Mouse (Mus musculus) 416B (cell line): ENCODE data around the gene Peli2.

Experiments used
- DNase-seq: peaks from one replicate; pipeline ENCODE4 v3.0.0; 2011; ENCODE audit warnings: low read depth

Peli2 gene

DNA sequence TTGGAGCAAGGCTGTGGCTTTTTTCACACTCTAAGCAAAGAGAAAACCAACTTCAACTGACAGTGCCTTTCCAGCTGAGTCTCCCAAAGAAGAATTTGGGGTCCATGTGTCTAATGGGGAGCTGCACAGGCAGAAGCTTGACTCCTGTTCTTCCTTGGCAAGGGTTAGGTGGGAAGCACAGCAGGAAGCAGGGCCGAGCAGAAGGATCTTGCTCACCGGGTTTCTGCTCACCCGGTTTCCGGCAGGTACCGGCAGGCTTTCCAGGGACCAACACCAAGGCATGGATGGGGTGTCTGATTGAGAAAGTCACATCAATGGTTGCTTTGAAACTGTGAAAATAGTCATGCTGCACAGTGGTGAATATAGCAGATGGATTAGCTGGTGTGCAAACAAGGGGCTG, 70.3 kb downstream of the Peli2 start:
- no peak for DNase-seq

DNA sequence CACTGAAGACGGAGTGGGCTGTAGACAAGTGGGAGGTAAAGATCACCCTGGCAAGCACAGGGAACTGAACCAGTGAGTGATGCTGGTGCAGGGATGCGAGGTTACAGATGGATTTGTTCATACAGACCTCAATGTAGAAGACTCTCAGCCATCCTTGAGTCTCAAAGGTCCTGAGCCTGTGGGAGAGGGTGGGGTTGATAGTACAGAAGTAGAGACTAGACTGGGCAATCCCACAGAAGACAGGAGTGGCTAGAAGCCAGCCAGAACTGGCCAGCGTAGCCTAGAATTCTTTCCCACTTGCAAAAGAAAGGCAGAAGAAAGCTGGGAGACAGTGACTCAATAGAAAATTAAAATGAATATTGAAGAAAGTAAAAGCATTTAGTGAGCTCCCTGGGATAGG, 71.3 kb downstream of the Peli2 start:
- no peak for DNase-seq

GRCm38 (mm10) chr14:48196804-48197203, 76.2 kb downstream of the Peli2 start:
- DNase-seq = no peak

DNA sequence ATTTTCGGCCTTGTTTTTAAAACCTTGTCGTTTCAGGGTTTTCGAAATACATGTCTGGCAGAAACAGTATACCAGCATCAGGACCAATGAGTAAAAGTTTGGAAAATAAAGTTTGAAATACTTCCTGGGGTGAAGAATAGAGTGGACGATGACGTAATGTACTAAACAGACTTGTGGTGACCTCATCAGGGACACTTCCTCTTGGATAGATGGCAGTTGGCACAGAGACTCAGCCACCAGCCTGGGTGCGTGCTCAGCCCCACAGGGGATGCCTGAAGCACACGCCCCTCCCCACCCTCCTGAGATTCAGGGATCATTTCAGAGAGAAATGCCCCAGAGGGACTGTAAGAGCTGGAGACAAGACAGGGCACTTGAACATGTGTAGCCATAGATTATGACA, 76.7 kb downstream of the Peli2 start:
- DNase-seq = peak; percentile 27

DNA sequence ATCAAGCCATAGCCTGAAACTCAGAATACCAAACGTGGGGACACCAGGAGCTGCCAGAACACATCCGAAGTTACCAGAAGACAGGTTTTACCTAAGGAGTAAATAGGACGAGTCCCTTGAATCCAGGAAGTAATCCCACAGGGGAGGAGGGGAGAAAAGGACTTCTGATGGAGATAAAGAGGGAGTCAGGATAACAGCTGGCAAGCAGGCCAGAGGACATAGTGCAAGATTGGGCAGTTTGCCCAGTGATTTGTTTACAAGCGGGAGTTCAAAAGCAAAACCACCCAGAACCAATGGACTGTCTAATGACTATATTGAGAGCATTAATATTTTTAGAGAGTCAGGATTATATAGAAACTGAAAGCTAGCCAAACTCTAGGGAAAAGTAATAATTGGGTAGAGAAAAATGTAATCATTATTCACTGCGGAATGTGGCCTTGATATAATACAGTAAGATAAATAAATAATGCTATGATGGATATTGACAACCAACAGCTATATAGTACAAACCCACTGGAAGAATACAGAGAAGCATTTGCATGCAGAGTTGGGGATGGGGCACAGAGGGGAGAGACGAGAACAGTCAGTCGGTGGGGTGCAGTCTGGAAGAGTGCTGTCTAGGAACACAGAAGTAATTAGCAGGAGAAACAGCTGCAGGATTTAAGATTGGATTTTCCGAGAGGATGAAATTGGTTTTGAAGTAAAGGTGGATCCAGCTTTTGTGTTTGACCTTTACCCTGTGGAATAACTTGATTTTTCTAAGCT, 77.7 kb downstream of the Peli2 start:
- no peak for DNase-seq

GRCm38 (mm10) chr14:48198957-48199356, 78.3 kb downstream of the Peli2 start:
- peak; percentile 54 for DNase-seq

DNA sequence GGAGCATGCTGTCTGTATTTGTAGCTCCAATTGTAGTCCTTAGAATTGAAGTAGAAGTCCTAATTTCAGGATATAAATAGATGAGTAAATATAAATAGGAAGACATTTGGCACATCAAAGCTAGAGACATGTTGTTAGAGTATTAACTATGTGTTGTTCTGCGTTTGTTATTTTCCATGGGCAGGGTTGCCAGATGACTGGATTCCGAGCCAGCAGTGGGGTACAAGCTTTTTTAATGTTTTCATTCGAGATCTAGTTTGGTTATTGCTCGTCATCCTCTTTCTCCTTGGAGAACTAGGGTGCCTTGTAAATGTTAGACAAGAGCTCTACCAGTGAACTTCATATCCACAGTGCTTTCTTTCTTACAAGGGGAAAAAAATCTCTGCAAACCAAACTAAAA, 78.9 kb downstream of the Peli2 start:
- DNase-seq = no peak

DNA sequence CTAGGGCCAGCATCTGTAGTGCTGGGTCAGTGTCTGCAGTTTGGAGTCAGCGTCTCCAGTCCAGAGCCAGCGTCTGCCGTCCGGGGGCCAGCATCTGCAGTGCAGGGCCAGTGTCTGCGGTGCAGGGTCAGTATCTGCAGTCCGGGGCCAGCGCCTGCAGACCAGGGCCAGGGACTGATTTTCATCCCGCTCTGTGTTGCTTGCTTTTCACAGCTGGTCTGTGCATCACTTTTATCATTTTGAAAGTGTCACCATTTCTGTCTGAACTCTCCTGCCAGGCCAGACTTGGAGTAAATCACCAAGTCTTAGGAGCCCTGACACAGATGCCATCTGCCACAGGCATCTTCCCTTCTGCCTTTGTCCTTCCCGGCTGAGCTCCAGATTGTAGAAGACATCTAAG, 79.7 kb downstream of the Peli2 start:
- DNase-seq = no peak

- DNase-seq = no peak
These were observed 80.2 kb downstream of the Peli2 start for GRCm38 (mm10) chr14:48200788-48201187.

DNA sequence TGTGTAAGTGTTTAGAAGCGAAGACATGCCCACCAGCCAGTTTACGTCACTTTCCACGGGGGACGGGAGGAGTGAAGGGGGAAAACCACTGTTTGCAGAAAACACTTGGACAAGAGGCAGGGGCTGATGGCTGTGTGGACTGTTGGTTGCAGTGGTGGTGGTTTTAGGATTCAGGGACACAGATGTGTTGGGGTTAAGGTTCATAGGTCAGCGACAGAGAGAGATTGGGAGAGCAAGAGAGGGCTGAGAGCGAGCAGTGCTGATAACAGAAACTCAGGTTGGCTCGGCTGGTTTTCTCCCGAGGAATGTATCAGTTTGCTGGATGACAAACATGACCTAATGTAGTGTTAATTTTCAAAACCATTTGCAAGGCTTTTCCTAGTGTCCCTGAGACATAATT, 80.8 kb downstream of the Peli2 start:
- no peak for DNase-seq

DNA sequence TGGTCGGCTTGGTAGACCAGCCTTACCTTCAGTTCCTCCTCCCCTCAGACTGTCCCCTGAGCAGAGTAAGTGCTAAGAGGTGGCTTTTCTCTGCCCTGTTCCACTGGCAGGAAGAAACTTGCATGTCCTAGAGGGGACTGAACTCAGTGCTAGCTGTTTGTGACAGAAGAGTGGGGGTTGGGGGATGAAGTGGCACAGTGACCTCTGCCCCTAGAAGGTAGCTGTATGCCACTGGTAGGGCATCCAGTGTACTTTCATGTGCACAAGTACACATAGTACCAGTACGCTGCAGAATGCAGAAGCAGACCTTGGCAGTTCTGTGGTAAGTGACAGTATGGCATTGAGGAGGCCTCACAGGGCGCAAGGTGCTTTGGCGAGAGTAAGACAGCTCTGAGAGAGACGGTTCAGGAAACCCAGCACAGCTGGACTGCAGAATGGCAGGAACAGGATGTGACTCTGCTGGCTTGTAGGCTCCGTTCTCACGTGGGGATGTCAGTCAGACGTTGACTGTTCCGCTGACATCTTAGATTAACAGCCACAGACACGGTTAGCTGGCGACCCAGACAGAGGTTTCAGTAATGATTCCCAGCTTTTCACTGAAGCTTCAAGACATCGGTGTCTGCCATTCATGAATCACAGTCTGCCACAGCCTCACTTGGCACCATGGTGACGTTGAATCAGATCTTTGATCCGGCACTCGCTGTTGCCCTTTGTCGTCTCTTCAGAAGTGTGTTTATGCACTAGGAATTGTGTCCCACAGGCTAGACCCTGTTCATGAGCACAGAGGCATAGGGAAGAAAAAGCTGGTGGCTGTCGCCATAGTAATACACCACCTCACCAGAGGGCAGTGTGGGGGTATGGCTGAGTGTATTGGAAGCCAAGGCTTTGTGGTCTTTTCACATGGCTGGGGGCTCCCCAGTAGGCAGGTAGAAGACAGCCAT, 81.7 kb downstream of the Peli2 start:
- DNase-seq = peak; percentile 12

- no peak for DNase-seq
These were observed 84.4 kb downstream of the Peli2 start for GRCm38 (mm10) chr14:48205044-48205443.

GRCm38 (mm10) chr14:48205635-48206034, 85.0 kb downstream of the Peli2 start:
- no peak for DNase-seq

DNA sequence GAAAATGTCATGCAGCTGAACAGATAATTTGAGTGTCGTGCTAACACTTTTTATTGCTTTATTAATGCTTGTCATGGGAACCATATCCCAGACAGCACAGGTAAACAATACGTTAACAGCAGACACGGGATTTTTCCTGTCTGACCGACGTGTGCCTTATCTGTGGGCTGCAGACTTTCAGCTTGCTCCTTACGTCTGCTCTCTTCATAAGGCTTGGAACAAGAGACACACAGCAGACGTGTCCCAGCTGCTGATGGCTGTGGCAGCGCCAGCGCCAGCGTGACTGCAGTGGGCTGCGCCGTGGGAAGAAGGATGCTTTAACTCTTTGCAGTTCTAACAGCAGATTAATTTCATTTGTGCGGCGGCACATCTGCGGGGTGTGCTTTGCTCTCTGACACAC, 86.5 kb downstream of the Peli2 start:
- DNase-seq = no peak

GRCm38 (mm10) chr14:48207746-48208640, 87.4 kb downstream of the Peli2 start:
- DNase-seq = no peak

GRCm38 (mm10) chr14:48209436-48209835, 88.8 kb downstream of the Peli2 start:
- DNase-seq = no peak

GRCm38 (mm10) chr14:48210089-48210488, 89.5 kb downstream of the Peli2 start:
- no peak for DNase-seq

GRCm38 (mm10) chr14:48211526-48211925, 90.9 kb downstream of the Peli2 start:
- DNase-seq = no peak

DNA sequence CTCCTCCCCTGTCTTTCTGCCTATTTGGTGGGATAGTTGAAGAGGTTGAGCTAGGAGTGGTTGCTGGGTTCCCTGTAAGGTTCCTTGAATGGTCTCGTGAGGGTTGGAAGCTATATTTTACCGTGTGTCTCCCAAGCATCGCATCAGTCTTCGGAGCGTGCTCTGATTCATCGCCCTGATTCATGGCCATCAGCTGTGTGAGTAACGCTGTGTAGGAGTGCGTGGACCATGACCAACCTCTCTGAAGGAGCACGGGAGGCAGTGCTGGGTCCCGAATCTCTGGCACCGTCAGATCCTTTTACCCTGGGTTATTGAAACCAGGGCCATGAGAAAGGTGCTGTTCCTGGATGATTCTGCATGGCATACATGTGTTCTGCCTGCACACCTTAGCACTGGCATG, 92.2 kb downstream of the Peli2 start:
- DNase-seq = no peak

GRCm38 (mm10) chr14:48213593-48213992, 93.0 kb downstream of the Peli2 start:
- no peak for DNase-seq

- no peak for DNase-seq
These were observed 101.4 kb downstream of the Peli2 start for GRCm38 (mm10) chr14:48222051-48222450.

- DNase-seq = no peak
These were observed 102.1 kb downstream of the Peli2 start for GRCm38 (mm10) chr14:48222684-48223083.
